Mouse (Mus musculus): ENCODE data around the gene Rab20. TPM values are rescaled to one million over a fixed set of nuclear protein-coding genes. Genes with fewer than 3 reads are reported as not detected.
"Not testable (repeated sequence)": the region's sequence is repeated elsewhere in the genome, so short reads cannot be mapped to it uniquely, and the experiment has no call there.

Gene Rab20
- total RNA-seq (2015) (2.5 and 3.5 TPM in 2 replicates), total RNA-seq (2017) (3.3 and 7.7 TPM in 2 replicates)

- peak; percentile 77 for ATAC-seq (ENCODE audit: poor library complexity, severe bottlenecking)
Measured at GRCm38 (mm10) chr8:11477811-11478761, at the start of gene Rab20. TSS of gene Rab20 (minus strand) at chr8:11478710.

DNA sequence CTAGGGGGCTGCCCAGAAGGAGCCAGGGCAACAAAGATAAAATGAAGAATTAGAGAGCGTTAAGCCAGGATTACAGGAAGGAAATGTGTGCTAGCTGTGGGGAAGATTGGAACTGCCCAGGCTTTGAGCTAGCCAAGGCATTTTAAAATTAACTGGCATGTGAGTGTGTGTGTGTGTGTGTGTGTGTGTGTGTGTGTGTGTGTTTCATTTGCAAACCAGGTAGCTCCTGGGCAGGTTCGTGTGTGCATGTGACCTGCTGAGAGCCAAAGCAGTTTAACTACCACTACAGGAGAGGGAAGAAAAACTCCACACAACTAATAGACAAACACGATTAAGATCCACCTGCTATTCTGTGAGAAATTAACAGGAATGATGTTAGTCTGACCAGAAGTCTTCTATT, 44.8 kb upstream of the Rab20 start:
- ATAC-seq (ENCODE audit: poor library complexity, severe bottlenecking): no peak

DNA sequence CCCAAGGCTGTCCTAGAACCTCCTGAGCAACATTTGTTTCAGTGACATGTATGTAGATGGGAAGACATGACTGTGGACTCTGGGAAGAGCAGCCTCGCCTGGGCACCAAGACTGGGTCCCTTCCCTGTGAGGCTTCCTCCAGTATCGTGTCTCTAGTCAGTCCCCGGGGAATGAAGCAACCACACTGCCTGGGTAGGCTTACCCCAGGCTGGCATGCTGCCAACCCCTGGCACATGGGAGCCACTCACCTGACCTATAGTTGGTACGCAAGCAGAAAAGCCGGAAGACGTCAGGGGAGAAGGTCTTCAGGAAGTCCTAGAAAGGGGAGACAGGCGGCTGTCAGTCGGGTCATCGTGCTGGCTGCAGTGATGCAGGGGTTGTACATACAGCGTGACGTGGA, 40.2 kb upstream of the Rab20 start:
- ATAC-seq (ENCODE audit: poor library complexity, severe bottlenecking): no peak

DNA sequence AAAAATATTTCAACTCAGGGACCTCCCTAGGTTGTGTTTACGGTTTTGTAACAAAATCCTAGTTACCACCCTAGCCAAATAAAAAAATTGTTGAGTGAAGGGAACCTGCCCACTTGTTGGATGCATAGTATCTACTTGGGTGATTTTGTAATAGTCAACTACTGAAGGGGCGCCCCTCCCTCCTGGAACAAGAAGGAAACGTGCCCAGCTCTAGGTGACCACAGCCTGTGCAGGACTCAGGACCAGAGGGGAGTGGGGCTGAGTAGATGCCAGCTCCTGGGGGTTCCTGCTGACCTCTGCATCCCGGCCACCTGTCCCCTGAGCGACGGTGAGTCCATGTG, 39.5 kb upstream of the Rab20 start:
- no peak for ATAC-seq (ENCODE audit: poor library complexity, severe bottlenecking)

DNA sequence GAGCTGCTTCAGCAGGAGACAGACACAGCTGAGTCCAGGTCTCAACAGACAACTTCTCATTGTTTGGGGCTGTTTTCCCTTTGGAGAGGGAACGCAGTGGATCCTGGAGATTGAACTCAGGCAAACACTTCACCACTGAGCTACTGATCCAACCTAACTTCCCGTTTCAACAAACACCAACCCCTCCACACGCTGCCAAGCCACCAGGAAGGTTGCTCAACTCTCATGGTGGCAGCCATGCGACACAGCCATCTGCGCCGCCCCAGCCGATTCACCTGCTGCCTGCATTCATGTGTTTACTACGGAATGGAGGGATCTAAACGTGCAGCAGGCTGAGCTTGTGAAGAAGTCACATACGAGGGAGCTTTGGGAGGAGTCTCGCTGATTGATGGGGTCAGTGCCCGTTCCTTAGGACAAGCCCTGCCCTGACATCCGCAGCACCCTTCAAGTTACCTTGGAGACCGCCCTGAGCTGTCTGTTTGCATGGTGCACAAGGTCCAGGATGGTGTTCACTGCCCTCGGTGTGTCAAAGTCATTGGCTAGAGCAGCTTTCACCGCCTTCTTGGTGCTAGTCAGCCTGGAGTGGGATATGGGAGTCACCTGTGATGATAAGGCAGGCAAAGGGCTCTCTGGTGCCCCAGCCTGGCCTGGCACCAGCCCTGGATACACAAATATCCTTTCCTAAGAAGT, 39.0 kb upstream of the Rab20 start:
- ATAC-seq (ENCODE audit: poor library complexity, severe bottlenecking): peak; percentile 94

GRCm38 (mm10) chr8:11516292-11516691, 37.8 kb upstream of the Rab20 start:
- ATAC-seq (ENCODE audit: poor library complexity, severe bottlenecking): no peak

DNA sequence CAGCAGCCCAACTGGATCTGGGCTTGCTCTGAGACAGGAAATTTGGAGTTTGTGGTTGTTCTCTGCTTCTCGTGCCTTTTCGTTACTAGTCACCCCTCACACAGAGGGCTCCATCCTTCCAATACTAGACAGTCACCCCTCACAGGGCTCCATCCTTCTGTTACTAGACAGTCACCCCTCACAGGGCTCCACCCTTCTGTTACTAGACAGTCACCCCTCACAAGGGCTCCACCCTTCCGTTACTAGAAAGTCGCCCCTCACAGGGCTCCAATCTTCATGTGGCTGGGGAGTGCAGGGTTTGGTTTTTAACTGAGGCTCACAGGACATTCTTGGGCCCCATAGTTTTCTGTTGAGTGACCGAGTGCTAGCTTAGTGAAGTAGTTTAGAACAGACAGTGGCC, 34.7 kb upstream of the Rab20 start:
- no peak for ATAC-seq (ENCODE audit: poor library complexity, severe bottlenecking)

DNA sequence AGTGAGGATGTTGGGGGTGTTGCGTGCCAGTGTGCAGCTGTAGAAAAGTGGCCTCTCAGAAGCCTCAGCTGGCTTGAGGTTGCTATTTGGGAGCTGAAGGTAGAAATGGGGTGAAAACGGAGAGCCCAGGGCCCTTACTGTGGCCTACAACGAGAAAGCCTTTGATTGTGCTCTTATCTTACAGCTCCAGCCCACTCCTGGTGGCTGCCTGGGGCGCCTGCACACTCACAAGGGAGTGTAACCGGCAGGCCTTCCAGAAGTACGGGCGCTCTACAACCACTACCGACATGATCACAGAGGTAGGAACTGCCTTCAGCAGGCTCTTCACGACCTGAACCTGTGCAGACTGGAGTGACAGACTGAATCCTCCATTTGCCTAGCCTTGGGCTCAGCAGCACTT, 34.2 kb upstream of the Rab20 start:
- ATAC-seq (ENCODE audit: poor library complexity, severe bottlenecking): no peak

GRCm38 (mm10) chr8:11510971-11511370, 32.5 kb upstream of the Rab20 start:
- no peak for ATAC-seq (ENCODE audit: poor library complexity, severe bottlenecking)

DNA sequence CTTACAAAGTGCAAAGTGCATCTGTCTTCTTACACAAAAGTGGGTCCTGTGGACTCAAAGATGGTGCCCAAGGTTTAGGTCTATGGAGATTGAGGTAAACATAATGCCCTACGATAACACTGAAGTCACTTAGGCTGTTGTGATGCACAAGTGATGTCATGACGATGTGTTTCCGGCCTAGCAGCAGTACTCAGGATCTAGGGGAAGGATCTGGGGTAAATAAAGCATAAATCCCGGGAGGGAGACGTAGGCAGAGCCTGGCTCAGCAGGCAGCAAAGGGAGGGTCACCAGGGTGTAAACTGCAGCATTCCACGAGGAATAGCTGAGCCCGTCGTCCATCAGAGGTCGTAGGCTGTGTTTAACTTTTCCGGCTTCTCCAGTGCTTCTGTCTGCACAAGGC, 30.4 kb upstream of the Rab20 start:
- ATAC-seq (ENCODE audit: poor library complexity, severe bottlenecking): no peak

GRCm38 (mm10) chr8:11506802-11507201, 28.3 kb upstream of the Rab20 start:
- ATAC-seq (ENCODE audit: poor library complexity, severe bottlenecking): peak; percentile 92

GRCm38 (mm10) chr8:11506074-11506473, 27.6 kb upstream of the Rab20 start:
- ATAC-seq (ENCODE audit: poor library complexity, severe bottlenecking): no peak

DNA sequence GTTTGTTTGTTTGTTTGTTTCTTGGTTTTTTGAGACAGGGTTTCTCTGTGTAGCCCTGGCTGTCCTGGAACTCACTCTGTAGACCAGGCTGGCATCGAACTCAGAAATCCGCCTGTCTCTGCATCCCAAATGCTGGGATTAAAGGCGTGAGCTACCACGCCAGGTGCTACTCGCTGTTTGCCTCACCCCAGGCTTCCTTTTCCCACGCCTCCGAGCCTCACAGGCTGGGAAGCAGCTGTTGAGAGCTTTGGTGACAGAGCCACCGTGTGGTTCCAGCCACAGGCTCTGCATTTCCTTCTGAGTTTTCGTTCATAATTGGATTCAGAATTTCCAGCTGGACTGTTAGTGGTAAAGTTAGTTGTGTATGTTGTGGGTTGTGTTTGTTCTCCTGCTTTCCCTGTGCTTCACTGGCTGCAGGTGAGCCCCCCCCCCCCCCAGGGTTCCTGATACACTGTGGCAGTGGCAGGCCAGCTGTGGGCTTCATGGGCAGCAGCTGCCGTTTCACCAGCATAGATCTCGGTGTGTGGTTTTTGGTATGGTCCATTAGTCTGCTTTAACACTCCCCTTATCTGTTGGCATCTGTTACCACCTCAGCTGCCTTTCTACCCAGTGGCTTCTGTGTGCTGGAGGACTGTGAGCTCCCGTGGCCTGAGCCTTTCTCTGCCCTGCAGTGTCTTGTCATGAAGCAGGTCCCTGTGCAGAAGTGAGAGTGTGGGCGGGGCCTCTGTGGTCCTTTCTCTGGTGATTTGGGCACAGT, 25.1 kb upstream of the Rab20 start:
- peak; percentile 8; the same call in 1 of the 2 replicates for ATAC-seq (ENCODE audit: poor library complexity, severe bottlenecking)

DNA sequence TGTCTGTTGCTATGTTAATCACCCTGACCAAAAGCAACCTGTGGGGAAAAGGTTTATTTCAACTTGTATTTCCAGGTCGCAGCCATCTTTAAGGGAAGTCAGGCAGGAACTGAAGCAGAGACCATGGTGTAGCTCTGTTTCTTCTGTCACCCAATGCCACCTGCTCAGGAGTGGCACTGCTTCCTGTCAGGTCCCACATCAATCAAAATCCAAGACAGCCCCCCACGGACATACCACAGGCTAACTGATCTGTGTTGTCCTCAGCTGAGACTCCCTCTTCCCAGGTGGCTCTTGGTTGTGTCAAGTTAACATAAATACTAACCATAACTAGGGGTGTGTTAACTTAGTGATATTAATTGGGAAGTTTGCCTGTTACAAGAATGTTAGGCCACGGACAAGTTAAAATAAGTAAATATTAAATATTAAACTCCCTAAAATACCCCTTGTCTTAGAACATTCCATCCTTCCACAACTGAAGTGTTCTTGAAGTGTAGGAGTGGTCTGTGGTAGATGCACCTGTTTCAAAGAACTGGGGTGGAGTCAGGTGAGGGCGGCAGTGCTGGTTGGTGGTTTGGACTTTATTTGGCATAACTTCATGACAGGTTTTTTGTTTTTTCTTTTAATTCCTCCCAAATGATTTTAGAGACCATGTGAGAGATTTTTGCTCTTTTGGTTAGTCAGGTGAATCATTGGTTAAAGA, 20.4 kb upstream of the Rab20 start:
- ATAC-seq (ENCODE audit: poor library complexity, severe bottlenecking): no peak

GRCm38 (mm10) chr8:11498281-11498680, 19.8 kb upstream of the Rab20 start:
- no peak for ATAC-seq (ENCODE audit: poor library complexity, severe bottlenecking)

DNA sequence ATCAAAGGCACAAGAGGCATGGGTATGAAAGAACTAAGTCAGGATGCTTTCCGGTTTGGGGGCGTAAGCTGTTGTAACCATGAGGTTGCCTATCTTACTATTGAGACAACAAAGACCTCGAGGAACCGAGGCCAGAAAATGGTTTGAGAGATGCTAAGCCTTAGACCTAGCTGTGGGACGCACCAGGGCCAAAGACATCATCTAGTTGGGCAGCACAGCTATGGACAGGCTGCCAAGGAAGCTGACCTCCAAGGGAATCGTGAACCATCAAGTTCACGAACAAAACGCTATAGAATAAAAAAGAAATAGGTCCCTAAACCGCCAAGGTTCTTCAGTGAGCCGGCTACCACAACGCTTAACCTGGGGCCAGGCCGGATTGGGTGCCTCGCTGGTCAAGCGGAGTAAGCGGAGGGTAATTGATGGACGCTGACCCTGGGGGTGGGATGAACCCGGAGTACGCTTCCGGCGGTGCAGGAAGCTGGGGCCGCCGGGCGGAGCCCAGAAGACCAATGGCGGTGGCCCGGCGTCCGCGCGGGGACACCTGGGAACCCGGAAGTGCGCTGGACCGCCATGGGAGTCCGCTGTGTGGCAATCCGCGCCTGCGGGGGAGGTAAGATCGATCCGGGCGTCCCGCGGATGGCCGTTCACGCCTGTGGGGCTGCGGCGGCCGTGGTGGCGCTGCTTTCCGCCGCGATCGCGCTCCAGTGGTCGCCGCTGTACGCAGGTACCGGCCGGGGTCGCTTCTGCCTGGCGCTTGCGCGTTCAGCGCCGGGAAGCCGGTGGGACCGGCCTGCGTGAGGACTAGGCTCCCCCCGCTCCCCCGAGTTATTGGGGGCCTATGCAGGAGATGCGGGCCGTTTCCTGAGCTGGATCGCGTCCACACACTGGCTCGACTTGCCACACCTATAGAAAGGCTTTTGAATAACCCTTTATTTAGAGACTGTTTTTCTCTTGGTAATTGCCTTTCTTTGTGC, 18.8 kb upstream of the Rab20 start, which contains the start of gene Naxd:
Gene Naxd, plus strand, starts transcription at position 490 of the 974 bp plus-strand sequence.
- peak; percentile 100 for ATAC-seq (ENCODE audit: poor library complexity, severe bottlenecking)

- ATAC-seq (ENCODE audit: poor library complexity, severe bottlenecking): not testable (repeated sequence)
Measured at GRCm38 (mm10) chr8:11492340-11492739, 13.8 kb upstream of the Rab20 start.

DNA sequence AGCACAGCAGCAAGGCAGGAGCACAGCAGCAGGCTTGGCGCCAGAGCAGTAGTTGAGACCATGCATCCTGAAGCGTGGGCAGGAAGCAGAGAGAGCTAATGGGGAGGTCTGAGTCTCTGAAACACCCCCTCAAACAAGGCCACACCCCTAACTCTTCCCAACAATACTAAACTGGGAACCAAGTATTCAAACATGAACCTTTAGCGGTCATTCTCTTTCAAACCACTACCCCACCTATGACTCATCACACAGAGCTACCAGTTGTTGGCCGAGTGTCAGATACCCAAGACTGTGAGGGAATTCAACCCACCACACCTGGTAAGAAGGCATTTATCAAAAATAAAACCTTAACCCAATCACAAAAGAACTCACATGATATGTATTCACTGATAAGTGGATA, 8.7 kb upstream of the Rab20 start:
- no peak for ATAC-seq (ENCODE audit: poor library complexity, severe bottlenecking)

- peak; percentile 87 for ATAC-seq (ENCODE audit: poor library complexity, severe bottlenecking)
Measured at GRCm38 (mm10) chr8:11486142-11486541, 7.6 kb upstream of the Rab20 start.
